Mouse (Mus musculus) left cerebral cortex, postnatal 25 days (tissue): Measurements from ENCODE around the gene Gm8122. TPM values are rescaled to one million over a fixed set of nuclear protein-coding genes. Genes with fewer than 3 reads are reported as not detected.
A peak's percentile ranks its signal among the peaks of the same experiment; 100 is the strongest.
"Not testable (repeated sequence)": the region's sequence is repeated elsewhere in the genome, so short reads cannot be mapped to it uniquely, and the experiment has no call there.

Source experiments
- DNase-seq, 2 experiments: peaks; one replicate each; pipeline ENCODE4 v3.0.0; 2022; ENCODE audit warnings: low spot score in 2 of 2, mixed read lengths in 1 of 2
- intact Hi-C: fragments of 180-260 bp; cut with DNase I; formaldehyde crosslinking; loops from one replicate; pipeline ENCODE4 v1.15.1; 2025
- total RNA-seq, 2 experiments: library from RNA; stranded (reverse); gene quantifications; 2 replicates each; pipeline ENCODE4 v1.2.3; 2021

Gene Gm8122
- not detected for total RNA-seq

- intact Hi-C loops, DNase-seq: not testable (repeated sequence)
Measured at GRCm38 (mm10) chr14:43235204-43235603, at the start of gene Gm8122. Gm8122 (minus strand) TSS chr14:43235304.

DNA sequence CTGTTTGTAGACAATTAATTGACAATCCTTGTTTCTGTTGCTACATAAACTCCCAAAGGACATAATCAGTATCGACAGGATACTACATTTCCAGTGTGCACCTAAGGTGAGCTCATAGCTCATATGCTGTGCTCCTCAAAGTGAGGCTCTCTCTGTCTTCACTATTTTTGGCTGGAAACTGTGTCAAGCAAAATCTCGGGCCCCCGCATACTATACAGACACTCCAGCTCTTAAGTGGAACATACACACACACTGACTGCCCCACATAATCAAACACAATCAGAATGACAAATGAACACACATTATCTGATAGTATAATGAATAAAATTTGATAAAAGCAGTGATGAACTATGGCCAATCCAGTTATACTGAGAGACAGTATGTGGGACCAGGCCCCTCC lies 43.6 kb upstream of the Gm8122 start:
- peak; percentile 72 to 95 for DNase-seq

DNA sequence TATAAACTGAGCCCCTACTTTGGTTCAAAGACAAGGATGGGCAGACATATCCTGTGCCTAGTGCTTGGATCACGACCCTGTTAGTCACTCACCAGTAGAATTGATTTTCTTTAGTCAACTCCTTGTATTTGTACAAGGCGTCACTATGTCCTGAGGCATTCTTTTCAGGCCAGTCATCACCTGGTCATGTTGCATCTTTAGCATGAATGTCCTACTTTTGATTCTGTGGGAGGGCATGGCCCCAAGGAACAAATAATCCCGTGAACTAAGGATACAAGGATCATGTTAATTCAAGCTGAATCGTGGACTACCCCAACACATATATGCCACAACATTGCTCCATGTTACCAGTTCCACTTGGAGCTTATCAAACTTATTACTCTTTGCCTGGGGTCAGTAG lies 43.0 kb upstream of the Gm8122 start:
- intact Hi-C loops: not testable (repeated sequence)
- peak in 1 of 2 experiments; percentile 24 for DNase-seq

More for the DNA sequence above, 43.6 kb upstream of the Gm8122 start:
- intact Hi-C loops: not testable (repeated sequence)

DNA sequence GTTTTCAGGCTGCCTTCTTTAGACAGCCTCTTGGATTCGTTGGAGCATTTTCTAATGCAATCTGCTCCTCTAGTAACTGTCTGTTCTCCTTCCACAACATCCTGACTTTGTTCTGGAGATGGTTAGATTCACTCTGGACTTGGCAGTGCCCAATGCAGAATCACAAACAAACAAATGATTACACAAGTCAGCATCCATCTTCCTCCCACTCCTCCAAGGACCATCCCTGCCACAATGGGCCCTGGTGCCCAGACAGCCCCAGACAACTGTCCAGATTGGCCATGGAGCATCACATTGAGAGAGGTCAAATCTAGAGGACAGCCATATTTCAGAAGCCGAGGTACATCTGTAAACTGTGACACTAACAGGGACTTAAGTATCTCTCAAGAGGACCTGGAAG lies 42.4 kb upstream of the Gm8122 start:
- intact Hi-C loops: not testable (repeated sequence)
- DNase-seq: peak in 1 of 2 experiments; percentile 18

GRCm38 (mm10) chr14:43275752-43276151 lies 40.6 kb upstream of the Gm8122 start:
- intact Hi-C loops: not testable (repeated sequence)
- peak in 1 of 2 experiments; percentile 16 for DNase-seq

DNA sequence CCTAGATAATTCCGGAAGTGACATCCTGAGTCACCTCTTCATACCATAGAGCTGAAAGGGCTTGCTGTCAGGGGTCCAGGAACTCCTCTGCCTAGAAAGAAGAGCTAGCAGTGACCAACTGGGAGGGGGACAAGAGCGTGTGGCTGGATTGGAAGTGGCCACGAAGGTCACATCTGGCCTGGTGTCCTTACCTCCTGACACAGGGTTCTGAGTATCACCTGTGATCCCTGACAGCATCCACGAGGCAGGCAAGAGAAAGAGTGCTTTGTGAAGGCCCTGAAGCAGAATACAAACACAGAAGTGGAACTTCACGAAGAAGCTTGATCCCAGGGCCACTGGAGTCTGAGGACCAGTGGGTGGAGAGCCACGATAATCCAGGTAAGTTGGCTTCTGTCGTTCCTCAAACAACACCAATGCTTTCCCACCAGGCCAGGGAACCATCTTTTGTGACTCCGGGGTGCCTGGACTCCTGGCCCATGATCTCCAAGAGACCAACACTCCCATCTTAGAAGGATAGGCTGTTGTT lies 39.9 kb upstream of the Gm8122 start, which contains the start of gene Gm9732:
Gene Gm9732, plus strand, starts transcription at position 51 of the 526 bp plus-strand sequence.
- peak in 1 of 2 experiments; percentile 35 for DNase-seq
- intact Hi-C loops: not testable (repeated sequence)

- DNase-seq, intact Hi-C loops: not testable (repeated sequence)
Measured at GRCm38 (mm10) chr14:43273161-43273560, 38.1 kb upstream of the Gm8122 start.

- intact Hi-C loops: not testable (repeated sequence)
- peak in 1 of 2 experiments; percentile 12 for DNase-seq
Measured at GRCm38 (mm10) chr14:43269211-43269610, 34.1 kb upstream of the Gm8122 start.

- intact Hi-C loops: not testable (repeated sequence)
Measured at GRCm38 (mm10) chr14:43268521-43269084, 33.5 kb upstream of the Gm8122 start.

GRCm38 (mm10) chr14:43263421-43263820 lies 28.3 kb upstream of the Gm8122 start:
- intact Hi-C loops: not testable (repeated sequence)
- DNase-seq: peak in 1 of 2 experiments; percentile 7

More at GRCm38 (mm10) chr14:43268521-43269084, 33.5 kb upstream of the Gm8122 start:
- peak; percentile 41 to 79 for DNase-seq

GRCm38 (mm10) chr14:43258349-43258748 lies 23.2 kb upstream of the Gm8122 start, which contains the start of gene Gm8126:
Gm8126 (plus strand) TSS chr14:43258649.
- DNase-seq, intact Hi-C loops: not testable (repeated sequence)

DNA sequence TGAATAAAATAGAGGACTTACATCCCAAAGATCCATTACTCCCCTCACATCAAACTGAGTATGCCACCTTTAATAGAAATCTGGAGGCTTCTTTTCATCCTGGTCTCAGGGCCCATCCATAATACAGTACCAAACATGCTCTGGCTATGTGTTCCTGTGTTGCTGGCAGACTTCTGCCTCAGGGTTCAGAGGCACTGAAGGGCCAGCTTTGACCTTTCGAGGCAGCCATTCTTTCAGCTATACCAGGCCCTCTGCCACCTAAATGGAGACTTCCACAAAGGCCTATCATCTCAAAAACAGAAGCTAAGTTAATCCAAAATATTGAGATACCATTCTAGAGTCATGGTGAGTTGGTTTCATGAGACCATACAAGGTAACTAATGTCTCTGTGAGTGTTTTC lies 21.4 kb upstream of the Gm8122 start:
- intact Hi-C loops, DNase-seq: not testable (repeated sequence)

DNA sequence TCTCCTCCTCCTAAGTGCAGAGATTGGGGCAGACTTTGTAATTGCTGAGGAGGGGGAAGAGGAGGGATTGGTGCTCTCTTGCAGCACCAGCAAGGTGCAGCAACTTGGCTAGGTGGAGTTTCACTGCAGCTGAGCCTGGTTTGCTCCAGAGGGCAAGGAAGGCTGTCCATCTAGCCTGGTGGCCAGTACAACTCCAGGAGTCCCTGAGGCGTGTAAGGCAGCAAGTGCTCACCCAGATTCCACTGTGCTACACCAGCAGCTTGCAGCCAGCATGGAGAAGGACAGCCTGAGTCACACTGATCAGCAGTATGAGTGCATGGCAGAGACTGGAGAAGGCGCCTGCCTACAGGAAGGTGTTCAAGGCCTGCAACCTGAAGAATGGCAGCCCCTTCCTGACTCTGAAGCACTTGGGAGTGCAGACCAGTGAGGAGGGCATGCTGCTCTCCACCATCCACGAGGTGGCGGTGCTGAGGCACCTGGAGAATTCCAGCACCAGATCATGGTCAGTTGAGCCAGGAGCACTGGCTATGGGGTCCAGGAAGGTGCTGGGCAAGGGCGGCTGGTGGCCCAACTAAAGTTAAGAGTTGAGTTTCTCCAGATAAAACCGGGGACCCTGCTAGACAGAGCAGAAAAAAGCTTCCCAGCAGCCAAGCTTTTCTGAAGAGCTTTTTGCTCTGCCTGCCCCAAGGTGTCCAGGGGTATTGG lies 15.6 kb upstream of the Gm8122 start:
- intact Hi-C loops: not testable (repeated sequence)
- DNase-seq: peak in 1 of 2 experiments; percentile 3

DNA sequence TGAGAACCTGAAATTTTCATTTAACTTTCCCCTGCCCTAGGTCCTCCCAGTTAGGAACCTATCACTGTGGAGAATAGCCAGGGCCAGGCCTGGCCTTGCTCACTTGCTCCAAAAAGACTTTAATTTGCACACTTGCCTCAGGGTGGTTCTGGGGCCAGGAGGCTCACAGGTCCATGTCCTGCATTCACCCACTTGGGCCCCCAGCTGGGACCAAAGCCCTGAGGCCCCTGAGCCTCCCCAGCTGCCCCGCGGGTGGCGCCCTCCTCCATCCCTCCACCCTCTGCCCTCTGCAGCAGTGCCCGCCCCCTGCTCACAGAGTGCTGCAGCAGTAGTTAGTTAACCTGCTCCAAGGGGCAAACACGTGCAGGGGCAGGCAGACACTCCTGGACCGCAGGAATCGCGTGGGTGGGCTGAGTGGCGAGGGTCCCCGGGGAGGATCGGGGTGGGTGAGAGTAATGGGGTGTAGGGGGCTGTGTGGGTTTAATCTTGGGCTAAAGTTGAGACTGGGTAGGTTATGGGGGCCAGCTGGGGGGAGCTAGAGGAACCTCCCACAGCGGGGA lies 14.6 kb upstream of the Gm8122 start:
- peak in 1 of 2 experiments; percentile 18 for DNase-seq
- intact Hi-C loops: not testable (repeated sequence)

DNA sequence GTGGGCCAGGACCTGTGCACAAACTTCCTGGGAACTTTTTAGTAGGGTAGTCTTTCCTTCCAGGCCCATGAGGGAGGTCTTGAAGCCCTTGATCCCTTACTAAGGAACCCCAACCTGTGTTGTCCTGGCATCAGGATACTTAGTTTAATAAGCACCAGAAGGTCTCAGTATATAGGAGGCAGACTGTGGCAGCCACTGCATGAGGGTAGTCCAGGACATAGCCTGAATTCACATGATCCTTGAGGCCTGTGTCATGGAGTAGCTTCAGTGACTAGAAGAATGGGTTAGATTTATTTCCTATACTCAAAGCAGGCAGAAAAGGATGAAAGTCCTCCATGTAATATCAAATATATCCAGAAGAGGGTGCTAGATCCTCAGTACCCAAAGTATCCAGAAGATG lies 2.7 kb upstream of the Gm8122 start:
- intact Hi-C loops: not testable (repeated sequence)
- peak; percentile 12 to 13 for DNase-seq

Other genes with a start within 250 kb of the Gm8122 start
- not detected for gene Gm8082, start 241.7 kb downstream of the Gm8122 start, total RNA-seq
- not detected for gene Gm10376, start 219.7 kb downstream of the Gm8122 start, total RNA-seq
- not detected for gene Gm8094, start 158.7 kb downstream of the Gm8122 start, total RNA-seq
- gene Gm8104, start 134.7 kb downstream of the Gm8122 start, total RNA-seq: under 1 TPM; 0.57 to 0.64 TPM
- gene Gm7233, start 55.4 kb downstream of the Gm8122 start, total RNA-seq: 1 to 10 TPM in 1 of 2 experiments, under 1 TPM in 1; 0.78 to 1.2 TPM
- 1 to 10 TPM in 1 of 2 experiments, under 1 TPM in 1; 0.64 to 1.3 TPM for gene Gm8126, start 23.3 kb upstream of the Gm8122 start, total RNA-seq
- gene Gm9732, start 39.7 kb upstream of the Gm8122 start, total RNA-seq: under 1 TPM in 1 of 2 experiments, not detected in 1; 0.23 TPM
- not detected for gene Gm8127, start 58.5 kb upstream of the Gm8122 start, total RNA-seq
- not detected for gene 1700001F09Rik, start 112.5 kb upstream of the Gm8122 start, total RNA-seq
- not detected for gene Gm8138, start 181.0 kb upstream of the Gm8122 start, total RNA-seq